Mouse (Mus musculus): ENCODE results near the gene Tmem161a. TPM values are rescaled to one million over a fixed set of nuclear protein-coding genes. Genes with fewer than 3 reads are reported as not detected.

The Tmem161a gene
- polyA plus RNA-seq, 1 experiment from 2014 or later, result 45.1 TPM

- no peak overlapping the region for H3K9ac ChIP-seq (ENCODE audit: low read length)
- H3K9me3 ChIP-seq (ENCODE audit: control insufficient read depth, low read length), result no peaks in the 10 kb centered on the region
- no peak overlapping the region for H3K27ac ChIP-seq (ENCODE audit: low read depth, low read length)
- WGBS, result 94% methylated on average over 9 of the region's 9 CpGs
- no peak overlapping the region for H3K4me3 ChIP-seq (ENCODE audit: low read depth, low read length)
- H3K36me3 ChIP-seq (ENCODE audit: control insufficient read depth, insufficient read depth, low read length), result peaks cover 16% of the 10 kb centered on the region; the same call in 1 of the 2 replicates
- DNase-seq (ENCODE audit: low spot score) (no peak), ATAC-seq (replicated peaks; ENCODE audit: low FRiP score) (no peak)
- H3K4me1 ChIP-seq (replicated peaks; ENCODE audit: control insufficient read depth, insufficient read depth, low read length), result peaks cover 8% of the 10 kb centered on the region
- no peak overlapping the region for H3K4me2 ChIP-seq (ENCODE audit: low read depth, low read length, severe bottlenecking)
- no peaks in the 10 kb centered on the region for H3K27me3 ChIP-seq (ENCODE audit: control insufficient read depth, insufficient read depth, low read length)
Observed at GRCm38 (mm10) chr8:70134931-70135330, 37.2 kb upstream of the Tmem161a start.

DNA sequence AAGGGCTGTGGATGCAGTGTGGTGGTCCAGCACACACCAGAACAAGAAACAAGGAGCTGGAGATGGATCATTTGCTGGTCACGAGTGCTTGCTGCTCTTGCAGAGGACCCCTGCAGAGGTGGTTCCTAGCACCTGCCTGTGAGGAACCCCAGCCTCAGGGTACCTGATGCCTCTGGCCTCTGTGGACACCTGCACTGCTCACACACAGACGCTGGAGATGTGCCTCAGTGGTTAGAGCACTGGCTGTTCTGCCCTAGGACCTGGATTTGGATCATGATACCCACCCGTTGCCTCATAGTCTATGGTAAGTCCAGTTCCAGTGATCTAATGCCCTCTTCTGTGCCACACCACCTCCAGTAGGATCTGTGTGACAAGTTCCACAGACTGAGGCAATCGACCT is 35.6 kb upstream of the Tmem161a start:
- no peak for ATAC-seq (replicated peaks; ENCODE audit: low FRiP score)
- H3K4me3 ChIP-seq (ENCODE audit: low read depth, low read length), result no peak overlapping the region
- WGBS, result 88% methylated on average over 4 of the region's 4 CpGs
- H3K36me3 ChIP-seq (ENCODE audit: control insufficient read depth, insufficient read depth, low read length), result peaks cover 16% of the 10 kb centered on the region; the same call in 1 of the 2 replicates
- no peak overlapping the region for H3K9ac ChIP-seq (ENCODE audit: low read length)
- H3K27me3 ChIP-seq (ENCODE audit: control insufficient read depth, insufficient read depth, low read length), result no peaks in the 10 kb centered on the region
- DNase-seq (ENCODE audit: low spot score), result no peak
- H3K9me3 ChIP-seq (ENCODE audit: control insufficient read depth, low read length), result no peaks in the 10 kb centered on the region
- no peak overlapping the region for H3K4me2 ChIP-seq (ENCODE audit: low read depth, low read length, severe bottlenecking)
- peaks cover 14% of the 10 kb centered on the region for H3K4me1 ChIP-seq (replicated peaks; ENCODE audit: control insufficient read depth, insufficient read depth, low read length)
- H3K27ac ChIP-seq (ENCODE audit: low read depth, low read length), result no peak overlapping the region

DNA sequence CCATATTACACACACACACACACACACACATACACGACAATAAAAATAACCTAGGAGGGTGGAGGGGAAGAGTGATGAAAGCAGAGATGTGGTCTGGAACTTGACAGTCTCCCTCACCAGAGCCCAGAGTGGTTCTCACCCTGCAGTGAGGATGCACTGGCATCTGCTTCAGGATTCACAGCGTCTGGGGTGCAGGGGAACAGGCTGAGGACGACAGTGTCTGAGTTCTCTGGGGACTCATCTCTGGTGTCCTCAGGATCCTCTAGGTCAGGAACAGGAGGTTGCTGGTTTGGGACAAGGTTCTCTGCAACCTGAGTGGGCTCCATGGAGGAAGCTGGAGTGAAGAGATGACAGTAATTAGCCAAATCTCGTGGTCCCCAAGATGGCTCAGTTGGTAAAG is 34.3 kb upstream of the Tmem161a start:
- DNase-seq (ENCODE audit: low spot score) (no peak), ATAC-seq (replicated peaks; ENCODE audit: low FRiP score) (no peak)
- Histone ChIP-seq H3K4me2 (ENCODE audit: low read depth, low read length, severe bottlenecking) (peak overlapping the region; percentile 74), H3K27me3 (ENCODE audit: control insufficient read depth, insufficient read depth, low read length) (no peaks in the 10 kb centered on the region), H3K36me3 (ENCODE audit: control insufficient read depth, insufficient read depth, low read length) (peaks cover 16% of the 10 kb centered on the region; the same call in 1 of the 2 replicates), H3K4me1 (replicated peaks; ENCODE audit: control insufficient read depth, insufficient read depth, low read length) (peaks cover 12% of the 10 kb centered on the region), H3K27ac (ENCODE audit: low read depth, low read length) (no peak overlapping the region), H3K9ac (ENCODE audit: low read length) (no peak overlapping the region; the same call in 1 of the 2 replicates), H3K4me3 (ENCODE audit: low read depth, low read length) (peak overlapping the region; percentile 69; the same call in 1 of the 2 replicates), H3K9me3 (ENCODE audit: control insufficient read depth, low read length) (no peaks in the 10 kb centered on the region)
- WGBS, result 80% methylated on average over 4 of the region's 4 CpGs

DNA sequence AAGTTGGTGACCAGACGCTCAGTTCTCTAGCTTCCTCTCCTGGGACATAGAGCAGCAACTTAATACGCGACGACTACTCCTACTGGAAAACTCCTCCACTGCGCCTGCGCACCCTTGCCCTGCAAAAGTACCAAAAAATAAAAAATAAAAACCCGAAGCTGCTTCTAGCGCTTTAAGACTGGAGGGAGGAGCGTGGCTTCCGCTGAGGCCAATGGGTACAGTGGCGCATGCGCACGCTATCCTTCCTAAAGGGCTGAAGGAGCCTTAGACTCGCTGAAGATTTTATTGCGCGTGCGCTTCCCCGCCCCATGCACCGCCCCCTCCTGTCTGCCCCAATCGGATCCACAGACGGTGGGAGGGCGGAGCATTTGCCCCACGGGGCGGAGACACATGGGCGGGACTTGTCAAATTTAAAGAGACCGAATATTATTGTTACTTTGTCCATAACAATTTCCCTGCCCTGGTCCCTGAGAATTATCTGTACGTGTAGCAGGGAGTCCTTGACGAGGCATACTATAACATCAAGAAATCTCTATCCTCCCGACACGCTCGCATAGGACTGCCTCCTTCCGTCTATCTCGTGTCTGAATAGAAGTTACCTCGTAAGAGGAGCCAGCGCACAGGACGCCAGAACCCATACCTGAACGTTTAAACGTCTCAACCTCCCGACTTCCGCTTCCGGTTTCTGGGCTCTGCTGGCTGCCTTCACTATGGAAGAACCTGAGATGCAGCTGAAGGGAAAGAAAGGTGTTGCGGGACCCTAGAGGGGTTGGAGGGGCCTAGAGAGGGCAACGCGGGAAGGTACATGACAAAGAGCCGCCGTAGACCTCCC is 32.9 kb upstream of the Tmem161a start, which contains the start of the genes Rfxank, Borcs8 and Mef2b:
Gene Rfxank, minus strand, starts transcription at position 129 of the 832 bp plus-strand sequence.
Gene Borcs8, plus strand, starts transcription at position 474 of the 832 bp plus-strand sequence.
Gene Mef2b, plus strand, starts transcription at position 686 of the 832 bp plus-strand sequence.
- ATAC-seq (replicated peaks; ENCODE audit: low FRiP score) (peak; percentile 97), DNase-seq (ENCODE audit: low spot score) (peak; percentile 99)
- Histone ChIP-seq H3K9ac (ENCODE audit: low read length) (peak within 1 kb of the TSS; percentile 68), H3K27me3 (ENCODE audit: control insufficient read depth, insufficient read depth, low read length) (no peaks in the 10 kb centered on the region), H3K36me3 (ENCODE audit: control insufficient read depth, insufficient read depth, low read length) (peaks cover 10% of the 10 kb centered on the region; the same call in 1 of the 2 replicates), H3K4me1 (replicated peaks; ENCODE audit: control insufficient read depth, insufficient read depth, low read length) (peaks cover 12% of the 10 kb centered on the region), H3K4me2 (ENCODE audit: low read depth, low read length, severe bottlenecking) (peak within 1 kb of the TSS; percentile 74), H3K9me3 (ENCODE audit: control insufficient read depth, low read length) (no peaks in the 10 kb centered on the region), H3K27ac (ENCODE audit: low read depth, low read length) (peak within 1 kb of the TSS; percentile 19; the same call in 1 of the 2 replicates), H3K4me3 (ENCODE audit: low read depth, low read length) (peak within 1 kb of the TSS; percentile 69)
- WGBS, result under 1% methylated on average over 46 of the region's 46 CpGs

- Histone ChIP-seq H3K36me3 (ENCODE audit: control insufficient read depth, insufficient read depth, low read length) (peaks cover 8% of the 10 kb centered on the region; the same call in 1 of the 2 replicates), H3K27ac (ENCODE audit: low read depth, low read length) (peak overlapping the region; percentile 19; the same call in 1 of the 2 replicates), H3K9me3 (ENCODE audit: control insufficient read depth, low read length) (no peaks in the 10 kb centered on the region), H3K27me3 (ENCODE audit: control insufficient read depth, insufficient read depth, low read length) (no peaks in the 10 kb centered on the region), H3K4me2 (ENCODE audit: low read depth, low read length, severe bottlenecking) (peak overlapping the region; percentile 74), H3K4me1 (replicated peaks; ENCODE audit: control insufficient read depth, insufficient read depth, low read length) (peaks cover 12% of the 10 kb centered on the region), H3K4me3 (ENCODE audit: low read depth, low read length) (peak overlapping the region; percentile 69), H3K9ac (ENCODE audit: low read length) (peak overlapping the region; percentile 68)
- ATAC-seq (replicated peaks; ENCODE audit: low FRiP score), result no peak
- WGBS, result 13% methylated on average over 9 of the region's 9 CpGs
- no peak for DNase-seq (ENCODE audit: low spot score)
Observed at GRCm38 (mm10) chr8:70139981-70140380, 32.2 kb upstream of the Tmem161a start.

- no peak overlapping the region for H3K27ac ChIP-seq (ENCODE audit: low read depth, low read length)
- ATAC-seq (replicated peaks; ENCODE audit: low FRiP score) (no peak), DNase-seq (ENCODE audit: low spot score) (no peak)
Observed at GRCm38 (mm10) chr8:70147678-70148607, 24.2 kb upstream of the Tmem161a start.

GRCm38 (mm10) chr8:70150158-70150557 is 22.0 kb upstream of the Tmem161a start:
- WGBS, result 16% methylated on average over 13 of the region's 13 CpGs
- Histone ChIP-seq H3K9me3 (ENCODE audit: control insufficient read depth, low read length) (no peaks in the 10 kb centered on the region), H3K4me3 (ENCODE audit: low read depth, low read length) (no peak overlapping the region), H3K4me2 (ENCODE audit: low read depth, low read length, severe bottlenecking) (no peak overlapping the region), H3K9ac (ENCODE audit: low read length) (no peak overlapping the region), H3K27ac (ENCODE audit: low read depth, low read length) (no peak overlapping the region), H3K4me1 (replicated peaks; ENCODE audit: control insufficient read depth, insufficient read depth, low read length) (peaks cover 2% of the 10 kb centered on the region; the same call in 1 of the 2 replicates), H3K27me3 (ENCODE audit: control insufficient read depth, insufficient read depth, low read length) (peaks cover 2% of the 10 kb centered on the region; the same call in 1 of the 2 replicates), H3K36me3 (ENCODE audit: control insufficient read depth, insufficient read depth, low read length) (no peaks in the 10 kb centered on the region; the same call in 1 of the 2 replicates)
- DNase-seq (ENCODE audit: low spot score) (no peak), ATAC-seq (replicated peaks; ENCODE audit: low FRiP score) (no peak)

More at GRCm38 (mm10) chr8:70147678-70148607, 24.2 kb upstream of the Tmem161a start:
- Histone ChIP-seq H3K4me2 (ENCODE audit: low read depth, low read length, severe bottlenecking) (no peak overlapping the region), H3K27me3 (ENCODE audit: control insufficient read depth, insufficient read depth, low read length) (no peaks in the 10 kb centered on the region), H3K9ac (ENCODE audit: low read length) (no peak overlapping the region), H3K4me3 (ENCODE audit: low read depth, low read length) (no peak overlapping the region), H3K36me3 (ENCODE audit: control insufficient read depth, insufficient read depth, low read length) (no peaks in the 10 kb centered on the region; the same call in 1 of the 2 replicates), H3K9me3 (ENCODE audit: control insufficient read depth, low read length) (no peaks in the 10 kb centered on the region), H3K4me1 (replicated peaks; ENCODE audit: control insufficient read depth, insufficient read depth, low read length) (peaks cover 2% of the 10 kb centered on the region; the same call in 1 of the 2 replicates)
- 88% methylated on average over 7 of the region's 7 CpGs for WGBS

Measured in forebrain, embryonic 11.5 days (tissue).